Mouse (Mus musculus) kidney, embryonic 15.5 days (tissue): Measurements from ENCODE around the gene Tmtc2. TPM values are rescaled to one million over a fixed set of nuclear protein-coding genes. Genes with fewer than 3 reads are reported as not detected.
A peak's percentile ranks its signal among the peaks of the same experiment; 100 is the strongest.

Source experiments
- ATAC-seq: fragments of 200-750 bp; cut with Nextera tagmentation; replicated peaks from 2 replicates; pipeline ENCODE4 v1.8.0; 2017; ENCODE audit warnings: moderate TSS enrichment; ENCODE audit not compliant: low FRiP score
- H3K27ac ChIP-seq: fragments of 300-500 bp; sonication (generic); 2 replicates; pipeline ENCODE4 v1.5.1; 2015; ENCODE audit warnings: mild to moderate bottlenecking, inconsistent platforms
- H3K27me3 ChIP-seq: fragments of 300-500 bp; sonication (generic); 2 replicates; pipeline ENCODE4 v1.6.1; 2015; ENCODE audit warnings: inconsistent platforms
- H3K36me3 ChIP-seq: fragments of 300-500 bp; sonication (generic); 2 replicates; pipeline ENCODE4 v1.6.1; 2015; ENCODE audit warnings: inconsistent platforms
- H3K4me1 ChIP-seq: fragments of 300-500 bp; sonication (generic); 2 replicates; pipeline ENCODE4 v1.6.1; 2015; ENCODE audit warnings: inconsistent platforms
- H3K4me2 ChIP-seq: fragments of 300-500 bp; sonication (generic); 2 replicates; pipeline ENCODE4 v1.6.1; 2015; ENCODE audit warnings: moderate library complexity, mild to moderate bottlenecking, inconsistent platforms
- H3K4me3 ChIP-seq: fragments of 300-500 bp; sonication (generic); replicated peaks from 2 replicates; pipeline ENCODE4 v1.5.1; 2015; ENCODE audit warnings: mild to moderate bottlenecking, inconsistent platforms
- H3K9ac ChIP-seq: fragments of 300-500 bp; sonication (generic); 2 replicates; pipeline ENCODE4 v1.6.1; 2015; ENCODE audit warnings: mild to moderate bottlenecking, inconsistent platforms
- H3K9me3 ChIP-seq: fragments of 300-500 bp; sonication (generic); replicated peaks from 2 replicates; pipeline ENCODE4 v1.6.1; 2016; ENCODE audit warnings: inconsistent platforms
- WGBS: fragments of 180-500 bp; shearing (Covaris S2); methylation state at CpG from one replicate; pipeline ENCODE4 v1.1.7; 2015; ENCODE audit warnings: mixed read lengths; 5-methylcytosine and 5-hydroxymethylcytosine counted together
- polyA plus RNA-seq: library from polyadenylated mRNA; unstranded; fragments of >200 nt; fragmentation: Nextera tagmentation; extraction: Ambion mirVana; gene quantifications from 2 replicates; pipeline ENCODE4 v1.2.1, GENCODE M21; 2015

Gene Tmtc2
- polyA plus RNA-seq = 9.9 and 10.8 TPM in 2 replicates

- peaks cover 38% of the 10 kb centered on the region for H3K4me1 ChIP-seq
- H3K4me2 ChIP-seq = peak within 1 kb of the TSS; percentile 91
- 0 out of 2 replicates have a peak, but pooled peaks cover 3% of the 10 kb centered on the region for H3K36me3 ChIP-seq
- 0 out of 2 replicates have a peak, but pooled peaks cover 2% of the 10 kb centered on the region for H3K27me3 ChIP-seq
- peak within 1 kb of the TSS; percentile 91 for H3K27ac ChIP-seq
- peak within 1 kb of the TSS; percentile 76 for H3K9ac ChIP-seq
- peak within 1 kb of the TSS; percentile 85 for H3K4me3 ChIP-seq
- H3K9me3 ChIP-seq = no peaks in the 10 kb centered on the region
- peak; percentile 96 for ATAC-seq
- WGBS = under 1% methylated on average over 46 of the region's 61 CpGs
Measured at GRCm38 (mm10) chr10:105573908-105574694, at the start of gene Tmtc2. TSS of gene Tmtc2 (minus strand) at chr10:105574451.

GRCm38 (mm10) chr10:105612117-105612516 lies 37.9 kb upstream of the Tmtc2 start:
- H3K27me3 ChIP-seq = no peaks in the 10 kb centered on the region
- no peaks in the 10 kb centered on the region for H3K36me3 ChIP-seq
- H3K4me2 ChIP-seq = no peak overlapping the region
- H3K27ac ChIP-seq = no peak overlapping the region
- H3K9ac ChIP-seq = no peak overlapping the region
- H3K9me3 ChIP-seq = no peaks in the 10 kb centered on the region
- ATAC-seq = no peak
- no peaks in the 10 kb centered on the region for H3K4me1 ChIP-seq
- H3K4me3 ChIP-seq = no peak overlapping the region
- WGBS = 79% methylated on average over 3 of the region's 3 CpGs

GRCm38 (mm10) chr10:105598826-105599225 lies 24.6 kb upstream of the Tmtc2 start:
- H3K4me2 ChIP-seq = no peak overlapping the region
- no peaks in the 10 kb centered on the region for H3K27me3 ChIP-seq
- no peaks in the 10 kb centered on the region for H3K36me3 ChIP-seq
- ATAC-seq = no peak
- H3K27ac ChIP-seq = no peak overlapping the region
- WGBS = 77% methylated on average over 8 of the region's 8 CpGs
- no peaks in the 10 kb centered on the region for H3K9me3 ChIP-seq
- no peak overlapping the region for H3K4me3 ChIP-seq
- H3K4me1 ChIP-seq = no peaks in the 10 kb centered on the region
- H3K9ac ChIP-seq = no peak overlapping the region

GRCm38 (mm10) chr10:105597226-105597625 lies 23.0 kb upstream of the Tmtc2 start:
- no peaks in the 10 kb centered on the region for H3K27me3 ChIP-seq
- H3K36me3 ChIP-seq = no peaks in the 10 kb centered on the region
- no peak overlapping the region for H3K4me3 ChIP-seq
- H3K4me2 ChIP-seq = no peak overlapping the region
- H3K4me1 ChIP-seq = no peaks in the 10 kb centered on the region
- no peak overlapping the region for H3K9ac ChIP-seq
- ATAC-seq = no peak
- WGBS = 73% methylated on average over 3 of the region's 3 CpGs
- no peaks in the 10 kb centered on the region for H3K9me3 ChIP-seq
- H3K27ac ChIP-seq = no peak overlapping the region

GRCm38 (mm10) chr10:105595480-105596102 lies 21.3 kb upstream of the Tmtc2 start:
- Histone ChIP-seq H3K9ac (no peak overlapping the region), H3K4me3 (no peak overlapping the region), H3K4me2 (no peak overlapping the region), H3K4me1 (no peaks in the 10 kb centered on the region), H3K27ac (no peak overlapping the region), H3K36me3 (no peaks in the 10 kb centered on the region), H3K9me3 (no peaks in the 10 kb centered on the region), H3K27me3 (no peaks in the 10 kb centered on the region)
- 77% methylated on average over 7 of the region's 7 CpGs for WGBS
- no peak for ATAC-seq

- H3K36me3 ChIP-seq = no peaks in the 10 kb centered on the region
- no peak overlapping the region for H3K4me3 ChIP-seq
- H3K27me3 ChIP-seq = no peaks in the 10 kb centered on the region
- H3K9ac ChIP-seq = no peak overlapping the region
- H3K9me3 ChIP-seq = no peaks in the 10 kb centered on the region
- no peak overlapping the region for H3K4me2 ChIP-seq
- ATAC-seq = no peak
- H3K4me1 ChIP-seq = no peaks in the 10 kb centered on the region
- no peak overlapping the region for H3K27ac ChIP-seq
Measured at GRCm38 (mm10) chr10:105588141-105588540, 13.9 kb upstream of the Tmtc2 start.

- no peaks in the 10 kb centered on the region for H3K9me3 ChIP-seq
- 0 out of 2 replicates have a peak, but pooled peaks cover 2% of the 10 kb centered on the region for H3K27me3 ChIP-seq
- ATAC-seq = no peak
- no peak overlapping the region for H3K4me2 ChIP-seq
- H3K4me1 ChIP-seq = peaks cover 24% of the 10 kb centered on the region
- no peaks in the 10 kb centered on the region for H3K36me3 ChIP-seq
- no peak overlapping the region for H3K27ac ChIP-seq
- no peak overlapping the region for H3K4me3 ChIP-seq
- H3K9ac ChIP-seq = no peak overlapping the region
- 54% methylated on average over 2 of the region's 2 CpGs for WGBS
Measured at GRCm38 (mm10) chr10:105579318-105579717, 5.1 kb upstream of the Tmtc2 start.

- Histone ChIP-seq H3K36me3 (no peaks in the 10 kb centered on the region), H3K4me3 (no peak overlapping the region), H3K27me3 (0 out of 2 replicates have a peak, but pooled peaks cover 2% of the 10 kb centered on the region), H3K9ac (no peak overlapping the region), H3K9me3 (no peaks in the 10 kb centered on the region), H3K4me1 (peaks cover 24% of the 10 kb centered on the region), H3K4me2 (peak overlapping the region; percentile 40), H3K27ac (peak overlapping the region; percentile 60; the same call in 1 of the 2 replicates)
- ATAC-seq = no peak
- WGBS = 17% methylated on average over 8 of the region's 8 CpGs
Measured at GRCm38 (mm10) chr10:105578291-105578845, 4.1 kb upstream of the Tmtc2 start.

GRCm38 (mm10) chr10:105574695-105575660 lies 727 bp upstream of the Tmtc2 start:
- under 1% methylated on average over 44 of the region's 44 CpGs for WGBS
- peak; percentile 87 for ATAC-seq

GRCm38 (mm10) chr10:105573306-105573907 lies 844 bp downstream of the Tmtc2 start:
- peak overlapping the region; percentile 91 for H3K27ac ChIP-seq
- H3K4me1 ChIP-seq = peaks cover 35% of the 10 kb centered on the region
- H3K9ac ChIP-seq = peak overlapping the region; percentile 76
- 0 out of 2 replicates have a peak, but pooled peaks cover 2% of the 10 kb centered on the region for H3K27me3 ChIP-seq
- H3K4me3 ChIP-seq = peak overlapping the region; percentile 85
- peak overlapping the region; percentile 91 for H3K4me2 ChIP-seq
- WGBS = under 1% methylated on average over 37 of the region's 37 CpGs
- H3K36me3 ChIP-seq = 0 out of 2 replicates have a peak, but pooled peaks cover 3% of the 10 kb centered on the region
- 0 out of 2 replicates have a peak, but pooled peaks have one; percentile 2 for ATAC-seq
- no peaks in the 10 kb centered on the region for H3K9me3 ChIP-seq

More at GRCm38 (mm10) chr10:105574695-105575660, 727 bp upstream of the Tmtc2 start:
- Histone ChIP-seq H3K27me3 (0 out of 2 replicates have a peak, but pooled peaks cover 2% of the 10 kb centered on the region), H3K9ac (peak overlapping the region; percentile 76), H3K4me3 (peak overlapping the region; percentile 85), H3K27ac (peak overlapping the region; percentile 91), H3K4me2 (peak overlapping the region; percentile 91), H3K4me1 (peaks cover 38% of the 10 kb centered on the region), H3K9me3 (no peaks in the 10 kb centered on the region), H3K36me3 (no peaks in the 10 kb centered on the region)

GRCm38 (mm10) chr10:105572829-105573228 lies 1.4 kb downstream of the Tmtc2 start:
- Histone ChIP-seq H3K4me2 (peak overlapping the region; percentile 91), H3K27me3 (0 out of 2 replicates have a peak, but pooled peaks cover 2% of the 10 kb centered on the region), H3K27ac (no peak overlapping the region), H3K36me3 (0 out of 2 replicates have a peak, but pooled peaks cover 3% of the 10 kb centered on the region), H3K9ac (peak overlapping the region; percentile 39; the same call in 1 of the 2 replicates), H3K4me3 (peak overlapping the region; percentile 85), H3K9me3 (no peaks in the 10 kb centered on the region), H3K4me1 (peaks cover 30% of the 10 kb centered on the region)
- ATAC-seq = no peak
- WGBS = under 1% methylated on average over 16 of the region's 16 CpGs
